Mouse (Mus musculus) regulatory T cell (primary cell): ENCODE measurements around the gene Zfp444.
"Not testable (repeated sequence)": the region's sequence is repeated elsewhere in the genome, so short reads cannot be mapped to it uniquely, and the experiment has no call there.

ENCODE experiments used
- in situ Hi-C: fragments of 300-600 bp; cut with MboI, MseI; formaldehyde crosslinking; loops from one replicate; pipeline ENCODE4 v1.15.1; 2025; ENCODE audit warnings: high pct_unique_total_duplicates

The Zfp444 gene

DNA sequence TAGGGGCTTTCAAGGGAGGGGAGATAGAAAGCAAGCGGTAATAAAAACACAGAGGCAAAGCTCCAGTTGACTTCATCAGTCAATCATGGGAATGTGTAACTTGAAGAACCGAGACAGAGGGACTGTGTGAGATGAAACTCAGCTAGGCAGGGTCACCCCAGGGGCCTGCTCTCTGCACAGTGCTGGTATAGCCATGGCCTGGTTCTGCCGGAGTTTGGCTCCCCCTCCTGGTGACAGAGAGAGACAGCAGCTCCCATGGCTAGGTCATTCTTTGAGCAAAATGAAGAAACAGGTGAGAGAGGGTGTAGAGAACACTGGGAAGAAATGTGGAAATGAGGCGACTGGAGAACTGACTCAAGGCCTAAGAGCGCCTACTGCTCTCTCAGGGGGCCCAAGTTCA is 22.1 kb downstream of the Zfp444 start:
- in situ Hi-C loops: loop anchor here (5.0 kb wide), 1 partner anchor 67 kb away; no protein-coding TSS in a partner anchor

DNA sequence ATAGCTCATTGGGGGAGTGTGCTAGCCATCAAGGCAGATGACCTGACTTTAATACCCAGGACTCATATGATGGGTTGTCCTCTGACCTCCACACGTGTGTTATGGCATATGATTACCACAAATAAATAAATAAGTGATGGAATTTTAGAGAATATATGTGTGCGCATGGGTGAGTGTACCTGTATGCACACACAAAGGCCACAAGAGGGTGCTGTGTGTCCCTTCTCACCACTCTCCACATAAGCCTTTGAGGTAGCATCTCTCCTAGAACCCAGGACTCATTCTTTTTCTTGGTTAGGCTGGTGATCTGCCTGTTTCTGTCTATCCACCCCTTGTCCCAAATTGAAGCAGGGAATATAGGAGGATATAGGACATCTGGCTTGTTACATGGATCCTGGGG is 23.8 kb downstream of the Zfp444 start:
- in situ Hi-C loops: no loop called here

DNA sequence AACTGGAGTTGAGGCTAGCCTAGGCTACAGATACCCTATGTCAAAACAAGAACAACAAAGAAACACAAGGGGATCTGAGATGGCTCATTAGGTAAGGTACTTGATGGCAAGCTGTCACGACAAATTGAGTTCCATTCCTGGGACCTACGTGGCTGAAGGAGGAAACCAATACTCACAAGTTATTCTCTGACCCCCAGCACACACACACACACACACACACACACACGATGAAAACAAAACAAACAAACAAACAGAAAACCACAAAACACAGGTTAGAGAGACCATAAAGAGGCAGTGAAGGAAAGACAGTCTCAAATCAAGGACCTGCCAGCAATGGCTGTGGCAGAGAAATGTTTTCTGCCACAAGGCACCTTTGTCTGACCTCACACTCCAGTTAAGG is 24.8 kb downstream of the Zfp444 start, which contains the start of gene Galp:
Galp (plus strand) TSS at position 301 of the 400 bp plus-strand sequence.
- in situ Hi-C loops: no loop called here

DNA sequence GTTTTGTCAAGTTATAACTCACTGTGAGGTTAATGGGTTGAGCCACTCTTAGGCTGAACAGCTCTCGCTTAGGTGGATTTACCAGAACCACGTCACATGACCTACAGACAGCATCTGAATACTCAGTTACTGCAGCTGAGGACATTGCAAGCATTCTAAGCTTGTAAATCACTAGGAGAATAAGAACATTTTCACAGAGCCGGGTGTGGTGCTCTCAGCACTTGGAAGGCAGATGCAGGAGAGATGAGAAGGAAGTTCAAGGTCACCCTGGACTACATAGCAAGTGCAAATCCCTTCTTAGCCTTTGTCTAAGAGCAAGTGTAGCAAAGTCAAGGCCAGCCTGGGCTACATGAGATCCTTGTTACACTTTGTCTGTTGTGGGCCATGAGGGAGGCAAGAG is 32.2 kb downstream of the Zfp444 start:
- in situ Hi-C loops: no loop called here

DNA sequence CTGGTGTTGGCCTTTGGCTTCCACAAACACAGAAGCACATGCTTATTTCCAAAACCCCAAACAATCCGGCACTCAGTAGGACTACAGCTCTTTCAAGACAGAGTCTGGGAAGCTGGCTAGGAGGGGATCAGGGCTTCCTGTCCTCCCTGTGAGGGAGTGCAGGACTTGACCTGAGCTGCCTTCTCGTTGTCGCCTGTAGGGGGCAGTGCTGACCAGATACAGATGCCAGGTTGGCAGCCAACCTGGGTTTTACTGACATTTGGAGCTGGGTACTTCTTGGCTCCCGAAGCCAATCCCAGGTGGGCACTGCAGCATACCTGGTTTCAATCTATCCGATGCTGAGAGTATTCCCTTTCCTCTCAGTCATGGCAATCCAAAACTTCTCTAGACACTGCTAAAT is 41.1 kb downstream of the Zfp444 start:
- in situ Hi-C loops: no loop called here

DNA sequence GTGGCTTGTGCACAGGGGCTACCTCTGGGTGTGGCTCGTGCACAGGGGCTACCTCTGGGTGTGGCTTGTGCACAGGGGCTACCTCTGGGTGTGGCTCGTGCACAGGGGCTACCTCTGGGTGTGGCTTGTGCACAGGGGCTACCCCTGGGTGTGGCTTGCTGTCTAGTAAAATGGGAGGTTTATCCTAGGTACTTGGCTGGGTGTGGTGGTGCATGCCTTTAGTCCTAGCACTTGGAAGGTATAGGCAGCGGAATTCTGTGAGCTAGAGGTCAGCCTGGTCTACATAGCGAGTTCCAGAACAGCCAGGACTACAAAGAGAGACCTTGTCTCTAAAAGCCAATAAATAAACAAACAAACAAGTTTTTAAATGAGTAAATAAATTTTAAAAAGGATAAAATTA is 42.7 kb downstream of the Zfp444 start:
- in situ Hi-C loops: not testable (repeated sequence)

DNA sequence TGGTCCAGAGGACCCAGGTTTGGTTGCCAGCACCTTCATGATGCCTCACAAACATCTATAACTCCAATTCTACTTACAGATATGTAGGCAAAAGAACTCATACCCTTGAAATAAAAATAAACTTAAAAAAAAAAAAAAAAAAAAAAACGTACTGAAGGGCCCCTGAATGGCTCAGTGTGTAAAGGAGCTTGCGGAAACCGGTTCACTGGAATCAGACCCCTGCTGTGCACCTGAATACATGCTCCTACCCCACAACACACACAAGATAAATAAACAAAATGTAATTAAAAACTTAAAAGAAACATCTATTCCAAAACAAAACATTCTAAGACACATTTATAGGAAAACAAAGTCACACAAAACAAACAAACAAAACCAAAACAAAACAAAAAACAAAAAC is 48.1 kb downstream of the Zfp444 start:
- in situ Hi-C loops: no loop called here

DNA sequence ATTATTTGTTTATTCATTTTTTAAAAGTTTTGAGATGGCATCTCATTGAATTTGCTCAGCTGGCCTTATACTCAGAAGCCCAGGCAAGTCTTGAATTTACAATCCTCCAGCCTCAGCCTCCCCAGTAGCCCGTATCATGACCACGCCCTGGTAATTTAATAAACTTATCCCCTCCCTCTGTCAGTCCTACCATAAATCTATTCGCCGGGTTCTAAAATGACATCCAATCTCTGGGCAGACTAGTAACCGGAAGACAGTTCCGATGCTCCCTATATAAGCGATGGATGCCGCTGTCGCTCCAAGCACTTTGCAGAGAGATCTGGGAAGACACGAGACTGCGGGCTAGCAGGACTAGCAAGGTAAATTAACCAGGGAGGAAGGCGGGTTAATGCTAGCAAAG is 50.0 kb downstream of the Zfp444 start, which contains the start of gene Zscan5b:
Zscan5b (plus strand) TSS at position 301 of the 400 bp plus-strand sequence.
- in situ Hi-C loops: no loop called here

DNA sequence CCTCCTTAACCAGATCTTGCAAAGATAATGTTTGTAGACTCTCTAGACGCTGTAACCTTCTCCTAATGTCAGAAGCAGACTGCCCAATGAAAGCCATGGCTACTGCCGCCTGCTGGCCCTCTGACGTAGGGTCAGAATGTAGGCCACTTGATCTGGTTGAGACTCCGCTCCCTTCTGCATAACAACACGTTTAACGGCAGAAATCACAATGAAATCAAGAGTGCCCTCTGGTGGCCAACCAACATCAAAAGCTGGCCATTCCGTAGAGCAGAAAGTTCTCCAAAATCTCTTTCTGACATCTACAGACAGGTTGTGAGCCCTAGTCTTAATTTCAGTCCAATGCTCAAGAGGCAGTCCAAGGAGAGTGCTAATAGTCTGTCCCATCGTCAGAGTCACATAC is 56.5 kb downstream of the Zfp444 start:
- in situ Hi-C loops: not testable (repeated sequence)

DNA sequence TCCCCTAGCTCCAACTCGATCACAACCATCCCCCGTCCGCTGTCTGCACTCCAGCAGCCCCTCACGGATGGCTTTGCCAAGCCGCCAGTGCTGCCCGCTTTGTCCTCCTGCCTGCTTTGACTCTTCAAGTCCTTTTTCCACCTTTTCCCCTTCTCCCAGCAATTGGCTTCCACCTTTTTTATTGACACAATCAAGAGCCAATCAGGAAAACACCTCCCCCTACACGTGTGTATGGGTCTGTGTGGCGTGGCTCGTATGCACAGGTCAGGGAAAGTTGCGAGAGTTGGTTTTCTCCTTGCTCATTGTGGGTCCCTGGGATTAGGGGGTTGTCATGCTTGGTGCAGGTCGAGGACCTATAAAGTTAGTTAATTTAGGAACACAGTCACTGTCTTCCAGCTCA is 67.8 kb downstream of the Zfp444 start:
- in situ Hi-C loops: no loop called here

DNA sequence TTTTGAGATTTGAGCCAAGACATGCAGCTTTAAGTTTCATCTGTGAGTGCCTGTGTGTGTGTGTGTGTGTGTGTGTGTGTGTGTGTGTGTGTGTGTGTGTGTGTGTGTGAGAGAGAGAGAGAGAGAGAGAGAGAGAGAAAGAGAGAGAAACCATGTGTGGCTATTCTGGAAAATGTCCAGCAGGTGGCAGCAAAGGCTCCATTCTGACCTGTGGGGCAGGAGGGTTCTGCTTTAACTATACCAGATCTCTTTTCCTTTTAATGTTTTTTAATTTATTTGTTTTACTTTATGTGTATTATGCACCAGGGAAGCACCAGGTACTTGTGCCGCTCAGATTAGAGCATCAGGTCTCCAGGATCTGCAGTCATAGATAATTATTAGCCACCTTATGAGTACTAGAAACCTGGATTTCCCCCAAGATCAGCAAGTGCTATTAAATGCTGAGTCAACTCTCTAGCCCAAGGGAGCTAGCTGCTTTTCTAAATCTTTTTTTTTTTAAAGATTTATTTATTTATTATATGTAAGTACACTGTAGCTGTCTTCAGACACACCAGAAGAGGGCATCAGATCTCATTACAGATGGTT is 68.9 kb downstream of the Zfp444 start:
- in situ Hi-C loops: not testable (repeated sequence)
